Mouse (Mus musculus): ENCODE results near the gene Ltbr. TPM values are rescaled to one million over a fixed set of nuclear protein-coding genes. Genes with fewer than 3 reads are reported as not detected.
A peak's percentile ranks its signal among the peaks of the same experiment; 100 is the strongest.

Ltbr gene
- total and polyA plus RNA-seq, 3 experiments = 47.6 to 64.2 TPM; not detected in 1

DNA sequence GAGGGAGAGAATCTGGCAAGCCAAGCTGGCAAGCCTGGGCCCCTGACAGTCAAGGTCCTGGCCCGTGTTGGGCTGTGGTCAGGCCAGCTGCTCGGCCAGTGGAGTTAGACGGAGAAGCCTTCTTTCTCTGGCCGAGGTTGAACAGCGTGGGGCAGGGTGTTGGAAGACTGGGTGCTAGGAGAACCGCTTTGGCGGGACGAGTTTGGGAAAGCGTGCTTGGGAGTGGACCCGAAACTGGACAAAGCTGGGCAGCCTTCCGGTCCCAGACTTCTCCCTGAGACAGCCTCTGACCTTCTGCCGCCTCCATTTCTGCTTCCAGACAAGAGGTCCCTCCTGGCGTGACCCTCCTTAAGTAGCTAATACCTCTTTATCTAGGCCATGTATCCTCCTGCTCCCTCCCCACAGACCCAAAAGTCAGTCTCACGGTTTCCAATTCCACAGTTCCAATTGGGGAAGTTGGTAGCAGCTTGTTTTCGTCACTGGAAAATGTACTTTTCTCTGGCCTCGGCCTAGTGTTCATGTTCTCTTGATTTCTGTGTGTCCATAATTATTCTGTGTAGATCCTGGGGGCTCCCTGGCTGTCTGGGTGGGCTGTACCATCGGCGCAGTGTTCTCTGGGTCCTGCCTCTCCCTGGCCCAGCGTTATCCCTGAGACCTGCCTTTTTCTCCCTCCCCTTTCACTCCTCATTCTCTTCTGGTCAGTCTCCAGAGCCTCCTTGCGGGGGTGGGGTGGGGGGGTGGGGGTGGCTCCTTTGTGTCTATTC, 36.7 kb upstream of the Ltbr start:
- peak overlapping the region; percentile 75 for H3K27ac ChIP-seq (ENCODE audit: control insufficient read depth, low read depth, low read length)
- H3K4me3 ChIP-seq (ENCODE audit: control insufficient read depth in 1 of 2, insufficient read depth in 1 of 2, low read depth in 2 of 2, low read length in 2 of 2) = peak overlapping the region; percentile 81 to 93
- TF ChIP-seq CHD1 (IDR thresholded peaks at IDR 0.05; ENCODE audit: low read depth, low read length) (0 out of 2 replicates have a peak, but pooled peaks have one; percentile 25), SIN3A (IDR thresholded peaks at IDR 0.05; ENCODE audit: low read length) (peak; percentile 65), MAZ (IDR thresholded peaks at IDR 0.05; ENCODE audit: low read depth, low read length) (0 out of 2 replicates have a peak, but pooled peaks have one; percentile 38), ETS1 (IDR thresholded peaks at IDR 0.05; ENCODE audit: low read depth, low read length) (0 out of 2 replicates have a peak, but pooled peaks have one; percentile 14), TBP (IDR thresholded peaks at IDR 0.05; ENCODE audit: low read depth, low read length) (peak; percentile 54; the same call in 1 of the 2 replicates), MAX (IDR thresholded peaks at IDR 0.05; ENCODE audit: low read length) (no peak), ZMIZ1 (IDR thresholded peaks at IDR 0.05; ENCODE audit: low read depth, low read length) (no peak)
- H3K79me2 ChIP-seq (ENCODE audit: control insufficient read depth, insufficient read depth, low read length, poor library complexity) = peaks cover 28% of the 10 kb centered on the region
- H3K9ac ChIP-seq (ENCODE audit: control insufficient read depth, low read depth, low read length, poor library complexity, severe bottlenecking) = peak overlapping the region; percentile 87
- DNase-seq (ENCODE audit: low read depth, low spot score) = peak; percentile 82
- no peaks in the 10 kb centered on the region for H3K9me3 ChIP-seq (replicated peaks; ENCODE audit: insufficient read depth, low read length)
- peaks cover 0 to 44% of the 10 kb centered on the region in 2 experiments; a peak in 2 of 4 replicates for H3K36me3 ChIP-seq (ENCODE audit: control insufficient read depth in 1 of 2, insufficient read depth in 2 of 2, low read length in 2 of 2)
- H3K4me1 ChIP-seq (ENCODE audit: control insufficient read depth in 1 of 2, insufficient read depth in 2 of 2, low read length in 2 of 2) = peaks cover 18 to 61% of the 10 kb centered on the region in 2 experiments
- H3K27me3 ChIP-seq (ENCODE audit: control insufficient read depth in 1 of 2, insufficient read depth in 2 of 2, low read length in 2 of 2) = no peaks in the 10 kb centered on the region

GRCm38 (mm10) chr6:125349575-125350230, 36.0 kb upstream of the Ltbr start:
- TF ChIP-seq ELF1 (IDR thresholded peaks at IDR 0.05; ENCODE audit: low read depth, low read length) (peak; percentile 67), POLR2AphosphoS2 (IDR thresholded peaks at IDR 0.05; ENCODE audit: low read length) (peak; percentile 36; the same call in 1 of the 2 replicates), HCFC1 (IDR thresholded peaks at IDR 0.05; ENCODE audit: low read depth, low read length) (peak; percentile 66; the same call in 1 of the 2 replicates), MAZ (IDR thresholded peaks at IDR 0.05; ENCODE audit: low read depth, low read length) (peak; percentile 96; the same call in 1 of the 2 replicates), POLR2A (IDR thresholded peaks at IDR 0.05; ENCODE audit: control insufficient read depth in 1 of 2, insufficient read depth in 1 of 2, low read depth in 1 of 2, low read length in 2 of 2, poor library complexity in 1 of 2) (peak in 1 of 2 experiments; percentile 77; a peak in 1 of 4 replicates), CHD1 (IDR thresholded peaks at IDR 0.05; ENCODE audit: low read depth, low read length) (0 out of 2 replicates have a peak, but pooled peaks have one; percentile 25), MYB (IDR thresholded peaks at IDR 0.05; ENCODE audit: low read depth, low read length) (no peak), SIN3A (IDR thresholded peaks at IDR 0.05; ENCODE audit: low read length) (peak; percentile 54), MXI1 (IDR thresholded peaks at IDR 0.05; ENCODE audit: low read depth, low read length) (0 out of 2 replicates have a peak, but pooled peaks have one; percentile 51), MAX (IDR thresholded peaks at IDR 0.05; ENCODE audit: low read length) (peak; percentile 4; the same call in 1 of the 2 replicates), TAL1 (IDR thresholded peaks at IDR 0.05; ENCODE audit: low read length) (no peak), E2F4 (IDR thresholded peaks at IDR 0.05; ENCODE audit: borderline replicate concordance, low read depth, low read length) (no peak), NELFE (IDR thresholded peaks at IDR 0.05; ENCODE audit: low read depth, low read length) (peak; percentile 57; the same call in 1 of the 2 replicates)
- Histone ChIP-seq H3K4me3 (ENCODE audit: control insufficient read depth in 1 of 2, insufficient read depth in 1 of 2, low read depth in 2 of 2, low read length in 2 of 2) (peak overlapping the region; percentile 81 to 93), H3K4me1 (ENCODE audit: control insufficient read depth in 1 of 2, insufficient read depth in 2 of 2, low read length in 2 of 2) (peaks cover 13 to 57% of the 10 kb centered on the region in 2 experiments), H3K9me3 (replicated peaks; ENCODE audit: insufficient read depth, low read length) (no peaks in the 10 kb centered on the region), H3K79me2 (ENCODE audit: control insufficient read depth, insufficient read depth, low read length, poor library complexity) (peaks cover 28% of the 10 kb centered on the region), H3K36me3 (ENCODE audit: control insufficient read depth in 1 of 2, insufficient read depth in 2 of 2, low read length in 2 of 2) (peaks cover 0 to 39% of the 10 kb centered on the region in 2 experiments; a peak in 2 of 4 replicates), H3K9ac (ENCODE audit: control insufficient read depth, low read depth, low read length, poor library complexity, severe bottlenecking) (peak overlapping the region; percentile 87), H3K27me3 (ENCODE audit: control insufficient read depth in 1 of 2, insufficient read depth in 2 of 2, low read length in 2 of 2) (no peaks in the 10 kb centered on the region), H3K27ac (ENCODE audit: control insufficient read depth, low read depth, low read length) (peak overlapping the region; percentile 75)
- peak; percentile 89 for DNase-seq (ENCODE audit: low read depth, low spot score)
